Mouse (Mus musculus) forebrain, embryonic 13.5 days (tissue): ENCODE results near the gene Gpr89. TPM values are rescaled to one million over a fixed set of nuclear protein-coding genes. Genes with fewer than 3 reads are reported as not detected.

Experiments
- ATAC-seq: fragments of 200-750 bp; cut with Nextera tagmentation; 2 replicates; pipeline ENCODE4 v1.8.0; 2017
- H3K27ac ChIP-seq: fragments of 300-500 bp; sonication (generic); 2 replicates; pipeline ENCODE4 v1.5.1; 2015; ENCODE audit warnings: inconsistent platforms, mild to moderate bottlenecking, moderate library complexity
- H3K27me3 ChIP-seq: fragments of 300-500 bp; sonication (generic); 2 replicates; pipeline ENCODE4 v1.6.1; 2015; ENCODE audit warnings: mild to moderate bottlenecking, inconsistent platforms
- H3K36me3 ChIP-seq: fragments of 300-500 bp; sonication (generic); 2 replicates; pipeline ENCODE4 v1.6.1; 2015; ENCODE audit warnings: mild to moderate bottlenecking, inconsistent platforms; ENCODE audit not compliant: poor library complexity, severe bottlenecking
- H3K4me1 ChIP-seq: fragments of 300-500 bp; sonication (generic); 2 replicates; pipeline ENCODE4 v1.6.1; 2015; ENCODE audit warnings: inconsistent platforms
- H3K4me2 ChIP-seq: fragments of 300-500 bp; sonication (generic); 2 replicates; pipeline ENCODE4 v1.6.1; 2015; ENCODE audit warnings: inconsistent platforms, mild to moderate bottlenecking, moderate library complexity
- H3K4me3 ChIP-seq: fragments of 300-500 bp; sonication (generic); 2 replicates; pipeline ENCODE4 v1.5.1; 2015; ENCODE audit warnings: mild to moderate bottlenecking, inconsistent platforms
- H3K9ac ChIP-seq: fragments of 300-500 bp; sonication (generic); 2 replicates; pipeline ENCODE4 v1.6.1; 2015; ENCODE audit warnings: mild to moderate bottlenecking, inconsistent platforms
- H3K9me3 ChIP-seq: fragments of 300-500 bp; sonication (generic); replicated peaks from 2 replicates; pipeline ENCODE4 v1.6.1; 2016; ENCODE audit warnings: inconsistent platforms
- WGBS: fragments of 180-500 bp; shearing (Covaris S2); methylation state at CpG from one replicate; pipeline ENCODE4 v1.1.7; 2015; 5-methylcytosine and 5-hydroxymethylcytosine counted together
- polyA plus RNA-seq: library from polyadenylated mRNA; unstranded; fragments of >200 nt; fragmentation: Nextera tagmentation; extraction: Ambion mirVana; gene quantifications from 2 replicates; pipeline ENCODE4 v1.2.1, GENCODE M21; 2015

Gpr89 gene
- polyA plus RNA-seq, 1 experiment from 2014 or later, result 37.4 TPM

DNA sequence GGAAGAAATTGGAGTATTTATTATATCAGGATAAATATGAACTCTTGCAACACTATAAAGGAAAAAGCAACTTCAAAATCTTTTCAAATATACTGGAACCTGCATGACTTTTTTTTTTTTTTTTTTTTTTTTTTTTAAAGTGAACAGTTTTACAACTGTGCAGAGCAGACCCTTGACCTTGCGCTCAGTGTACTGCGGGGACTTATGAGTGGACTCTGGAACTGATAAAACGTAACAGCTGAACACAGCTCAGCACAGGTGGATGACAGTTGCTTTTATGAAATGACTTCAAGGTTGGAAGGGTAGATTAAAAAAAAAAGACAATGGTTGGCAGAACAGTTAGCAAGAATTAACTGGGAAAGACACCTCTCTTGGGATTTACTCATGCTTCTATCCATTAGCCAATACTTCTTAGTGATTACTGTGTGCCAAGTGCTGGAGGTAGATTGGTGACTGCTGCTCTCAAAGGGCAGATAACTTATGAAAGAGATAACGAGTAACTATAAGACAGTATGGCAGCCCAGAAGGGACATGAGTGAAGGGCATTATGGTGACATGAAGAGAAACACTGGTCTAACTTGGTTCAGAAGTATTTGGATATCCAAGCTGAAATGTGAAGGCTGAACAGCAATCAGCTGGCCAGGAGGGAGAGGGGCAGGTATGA, 2.7 kb downstream of the Gpr89 start:
- H3K4me2 ChIP-seq, result no peak overlapping the region
- H3K27ac ChIP-seq, result no peak overlapping the region
- H3K9ac ChIP-seq, result no peak overlapping the region
- H3K27me3 ChIP-seq, result peaks cover 14% of the 10 kb centered on the region
- peaks cover 8% of the 10 kb centered on the region; the same call in 1 of the 2 replicates for H3K36me3 ChIP-seq
- no peak overlapping the region for H3K4me3 ChIP-seq
- WGBS, result 96% methylated on average over 4 of the region's 4 CpGs
- peaks cover 13% of the 10 kb centered on the region for H3K4me1 ChIP-seq
- H3K9me3 ChIP-seq, result no peaks in the 10 kb centered on the region
- ATAC-seq, result no peak

DNA sequence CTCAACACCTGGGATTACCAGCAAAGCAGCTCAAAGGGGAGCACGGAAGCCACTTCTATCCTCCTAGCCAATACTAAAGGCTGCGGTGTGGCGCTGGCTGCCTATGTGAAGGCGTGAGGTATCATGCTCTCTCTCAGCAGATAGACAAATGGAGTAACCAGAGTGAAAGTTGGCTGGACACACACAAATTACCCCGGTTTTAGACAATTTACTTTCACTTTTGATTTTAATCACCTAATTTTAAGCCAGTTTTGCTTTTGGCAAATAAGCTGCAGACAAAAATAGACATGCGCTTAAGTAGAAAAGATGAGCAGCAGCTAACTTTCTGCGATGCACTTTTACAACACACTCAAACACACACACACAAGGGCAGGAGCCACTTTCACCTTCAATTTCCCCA, 21.5 kb downstream of the Gpr89 start:
- no peaks in the 10 kb centered on the region for H3K9me3 ChIP-seq
- no peak overlapping the region for H3K9ac ChIP-seq
- no peak overlapping the region for H3K4me3 ChIP-seq
- no peak for ATAC-seq
- H3K36me3 ChIP-seq, result peaks cover 83% of the 10 kb centered on the region
- no peaks in the 10 kb centered on the region for H3K4me1 ChIP-seq
- H3K27ac ChIP-seq, result no peak overlapping the region
- WGBS, result 94% methylated on average over 7 of the region's 7 CpGs
- no peak overlapping the region for H3K4me2 ChIP-seq
- no peaks in the 10 kb centered on the region for H3K27me3 ChIP-seq

GRCm38 (mm10) chr3:96882061-96882849, 22.9 kb downstream of the Gpr89 start:
- H3K36me3 ChIP-seq, result peaks cover 83% of the 10 kb centered on the region
- ATAC-seq, result no peak

GRCm38 (mm10) chr3:96881557-96881956, 23.6 kb downstream of the Gpr89 start:
- Histone ChIP-seq H3K9me3 (no peaks in the 10 kb centered on the region), H3K4me1 (no peaks in the 10 kb centered on the region), H3K27ac (no peak overlapping the region), H3K36me3 (peaks cover 76% of the 10 kb centered on the region), H3K9ac (no peak overlapping the region), H3K27me3 (no peaks in the 10 kb centered on the region), H3K4me3 (no peak overlapping the region), H3K4me2 (no peak overlapping the region)
- WGBS, result 85% methylated on average over 6 of the region's 6 CpGs
- ATAC-seq, result no peak

More at GRCm38 (mm10) chr3:96882061-96882849, 22.9 kb downstream of the Gpr89 start:
- Histone ChIP-seq H3K4me1 (no peaks in the 10 kb centered on the region), H3K4me2 (no peak overlapping the region), H3K9me3 (no peaks in the 10 kb centered on the region), H3K27ac (no peak overlapping the region), H3K27me3 (no peaks in the 10 kb centered on the region), H3K9ac (no peak overlapping the region), H3K4me3 (no peak overlapping the region)
- WGBS, result 93% methylated on average over 14 of the region's 14 CpGs

- H3K27ac ChIP-seq, result no peak overlapping the region
- H3K4me3 ChIP-seq, result no peak overlapping the region
- no peaks in the 10 kb centered on the region for H3K4me1 ChIP-seq
- no peaks in the 10 kb centered on the region for H3K9me3 ChIP-seq
- H3K27me3 ChIP-seq, result no peaks in the 10 kb centered on the region
- H3K36me3 ChIP-seq, result peaks cover 68% of the 10 kb centered on the region
- ATAC-seq, result no peak
- WGBS, result 87% methylated on average over 4 of the region's 4 CpGs
- no peak overlapping the region for H3K9ac ChIP-seq
- no peak overlapping the region for H3K4me2 ChIP-seq
Measured at GRCm38 (mm10) chr3:96880385-96880784, 24.8 kb downstream of the Gpr89 start.

- Histone ChIP-seq H3K4me3 (no peak overlapping the region), H3K27ac (no peak overlapping the region), H3K4me1 (no peaks in the 10 kb centered on the region), H3K27me3 (no peaks in the 10 kb centered on the region), H3K9ac (no peak overlapping the region), H3K4me2 (no peak overlapping the region), H3K9me3 (no peaks in the 10 kb centered on the region), H3K36me3 (peaks cover 73% of the 10 kb centered on the region)
- ATAC-seq, result no peak
- WGBS, result 90% methylated on average over 9 of the region's 9 CpGs
Measured at GRCm38 (mm10) chr3:96879536-96879935, 25.6 kb downstream of the Gpr89 start.

- H3K27me3 ChIP-seq, result no peaks in the 10 kb centered on the region
- peaks cover 76% of the 10 kb centered on the region for H3K36me3 ChIP-seq
- no peaks in the 10 kb centered on the region for H3K4me1 ChIP-seq
- no peak overlapping the region for H3K27ac ChIP-seq
- ATAC-seq, result no peak
- WGBS, result 93% methylated on average over 7 of the region's 7 CpGs
- H3K4me3 ChIP-seq, result no peak overlapping the region
- no peak overlapping the region for H3K9ac ChIP-seq
- H3K9me3 ChIP-seq, result no peaks in the 10 kb centered on the region
- no peak overlapping the region for H3K4me2 ChIP-seq
Measured at GRCm38 (mm10) chr3:96874808-96875571, 30.2 kb downstream of the Gpr89 start.

DNA sequence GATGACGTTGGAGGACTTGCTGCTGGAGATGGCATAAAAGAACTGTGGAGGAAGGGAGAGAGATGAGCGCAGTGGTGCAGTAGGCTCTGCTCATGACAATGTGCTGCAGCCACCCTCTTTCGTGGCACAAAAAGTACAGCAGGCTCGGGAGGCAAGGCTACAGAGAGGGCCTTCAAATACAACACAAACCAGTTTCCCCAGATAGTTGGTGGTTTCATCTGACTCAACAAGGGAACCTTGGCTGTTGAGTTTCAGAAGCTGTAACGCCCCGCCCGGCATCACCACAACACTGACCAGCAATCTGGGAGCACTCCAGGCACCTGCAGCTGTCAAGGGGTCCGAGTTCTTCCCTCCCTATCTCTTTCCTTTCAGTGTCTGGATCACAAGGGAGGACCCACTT, 32.6 kb downstream of the Gpr89 start:
- 93% methylated on average over 8 of the region's 8 CpGs for WGBS
- H3K9me3 ChIP-seq, result no peaks in the 10 kb centered on the region
- ATAC-seq, result no peak
- H3K4me3 ChIP-seq, result no peak overlapping the region
- no peaks in the 10 kb centered on the region for H3K27me3 ChIP-seq
- H3K36me3 ChIP-seq, result peaks cover 81% of the 10 kb centered on the region
- H3K27ac ChIP-seq, result no peak overlapping the region
- no peak overlapping the region for H3K4me2 ChIP-seq
- H3K4me1 ChIP-seq, result no peaks in the 10 kb centered on the region
- no peak overlapping the region for H3K9ac ChIP-seq

GRCm38 (mm10) chr3:96871070-96871469, 34.1 kb downstream of the Gpr89 start:
- Histone ChIP-seq H3K4me2 (no peak overlapping the region), H3K36me3 (peaks cover 81% of the 10 kb centered on the region), H3K27me3 (no peaks in the 10 kb centered on the region), H3K4me1 (no peaks in the 10 kb centered on the region), H3K9me3 (no peaks in the 10 kb centered on the region), H3K27ac (no peak overlapping the region), H3K9ac (no peak overlapping the region), H3K4me3 (no peak overlapping the region)
- WGBS, result 92% methylated on average over 8 of the region's 8 CpGs
- no peak for ATAC-seq

- ATAC-seq, result no peak
- Histone ChIP-seq H3K9me3 (no peaks in the 10 kb centered on the region), H3K4me1 (no peaks in the 10 kb centered on the region), H3K36me3 (peaks cover 76% of the 10 kb centered on the region), H3K27me3 (no peaks in the 10 kb centered on the region), H3K4me2 (no peak overlapping the region), H3K9ac (no peak overlapping the region), H3K27ac (no peak overlapping the region), H3K4me3 (no peak overlapping the region)
- 93% methylated on average over 2 of the region's 2 CpGs for WGBS
Measured at GRCm38 (mm10) chr3:96870270-96870669, 34.9 kb downstream of the Gpr89 start.

- no peak for ATAC-seq
- Histone ChIP-seq H3K27ac (no peak overlapping the region), H3K4me1 (no peaks in the 10 kb centered on the region), H3K36me3 (peaks cover 65% of the 10 kb centered on the region), H3K4me2 (no peak overlapping the region), H3K9me3 (no peaks in the 10 kb centered on the region), H3K27me3 (no peaks in the 10 kb centered on the region), H3K9ac (no peak overlapping the region), H3K4me3 (no peak overlapping the region)
- 95% methylated on average over 7 of the region's 7 CpGs for WGBS
Measured at GRCm38 (mm10) chr3:96869091-96869490, 36.1 kb downstream of the Gpr89 start.

DNA sequence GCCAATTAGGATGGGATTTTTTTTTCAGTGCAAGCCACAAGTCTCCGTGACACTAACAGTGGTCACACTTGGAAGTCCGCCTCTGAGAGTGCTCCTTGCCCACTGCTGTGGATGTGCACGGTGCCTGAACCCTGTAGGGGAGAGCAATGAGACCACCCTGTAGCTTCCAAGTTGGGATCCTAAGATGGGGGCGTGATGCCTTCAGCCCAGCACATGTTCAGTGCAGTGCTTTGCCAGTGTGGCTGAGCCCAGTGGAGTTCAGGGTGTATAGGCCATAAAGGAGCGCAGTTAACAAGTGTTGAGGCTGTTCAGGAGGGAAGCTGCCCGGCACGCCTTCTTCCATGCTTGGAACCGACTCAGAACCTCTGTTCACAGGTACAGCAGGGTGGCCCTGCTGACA, 36.6 kb downstream of the Gpr89 start:
- Histone ChIP-seq H3K9ac (no peak overlapping the region), H3K4me3 (no peak overlapping the region), H3K36me3 (peaks cover 59% of the 10 kb centered on the region), H3K27me3 (no peaks in the 10 kb centered on the region), H3K27ac (no peak overlapping the region), H3K9me3 (no peaks in the 10 kb centered on the region), H3K4me1 (no peaks in the 10 kb centered on the region), H3K4me2 (no peak overlapping the region)
- no peak for ATAC-seq
- 86% methylated on average over 8 of the region's 8 CpGs for WGBS
